Mouse (Mus musculus) erythroblast, embryonic 14.5 days (primary cell): ENCODE measurements around the gene Rdh16f1.

ENCODE experiments used
- GATA1 ChIP-seq: IDR thresholded peaks from 2 replicates; pipeline ENCODE4 v1.6.1; 2012; ENCODE audit warnings: low read length, inconsistent platforms, mixed read lengths
- TAL1 ChIP-seq: IDR thresholded peaks from 3 replicates; pipeline ENCODE4 v1.6.1; 2012; ENCODE audit warnings: low read length, inconsistent platforms, mixed read lengths

DNA sequence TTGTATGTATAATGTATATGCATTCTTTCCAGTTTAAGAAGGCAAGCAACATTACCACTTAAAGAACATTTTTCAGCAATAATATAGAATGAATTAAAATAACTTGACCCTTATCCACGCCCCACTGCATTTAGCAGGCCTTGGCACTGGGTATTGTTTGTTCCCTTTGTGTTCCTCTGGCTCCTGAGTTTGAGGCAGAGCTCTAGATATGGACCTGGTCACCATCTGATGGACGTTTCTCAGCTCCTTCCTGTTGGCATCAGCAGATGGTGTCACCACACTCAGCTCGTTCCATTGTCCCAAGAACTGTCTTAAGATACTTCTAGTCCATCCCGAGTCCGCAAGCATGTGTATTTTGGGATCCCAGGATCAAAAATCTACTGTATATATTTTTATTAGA is 42.6 kb downstream of the Rdh16f1 start:
- TF ChIP-seq GATA1 = no peak
- no peak for TF ChIP-seq TAL1
